Mouse (Mus musculus): ENCODE results near the gene Ptger4. TPM values are rescaled to one million over a fixed set of nuclear protein-coding genes. Genes with fewer than 3 reads are reported as not detected.

Gene Ptger4
- total RNA-seq (2021) = 1 to 10 TPM; 2.4 to 4.3 TPM

DNA sequence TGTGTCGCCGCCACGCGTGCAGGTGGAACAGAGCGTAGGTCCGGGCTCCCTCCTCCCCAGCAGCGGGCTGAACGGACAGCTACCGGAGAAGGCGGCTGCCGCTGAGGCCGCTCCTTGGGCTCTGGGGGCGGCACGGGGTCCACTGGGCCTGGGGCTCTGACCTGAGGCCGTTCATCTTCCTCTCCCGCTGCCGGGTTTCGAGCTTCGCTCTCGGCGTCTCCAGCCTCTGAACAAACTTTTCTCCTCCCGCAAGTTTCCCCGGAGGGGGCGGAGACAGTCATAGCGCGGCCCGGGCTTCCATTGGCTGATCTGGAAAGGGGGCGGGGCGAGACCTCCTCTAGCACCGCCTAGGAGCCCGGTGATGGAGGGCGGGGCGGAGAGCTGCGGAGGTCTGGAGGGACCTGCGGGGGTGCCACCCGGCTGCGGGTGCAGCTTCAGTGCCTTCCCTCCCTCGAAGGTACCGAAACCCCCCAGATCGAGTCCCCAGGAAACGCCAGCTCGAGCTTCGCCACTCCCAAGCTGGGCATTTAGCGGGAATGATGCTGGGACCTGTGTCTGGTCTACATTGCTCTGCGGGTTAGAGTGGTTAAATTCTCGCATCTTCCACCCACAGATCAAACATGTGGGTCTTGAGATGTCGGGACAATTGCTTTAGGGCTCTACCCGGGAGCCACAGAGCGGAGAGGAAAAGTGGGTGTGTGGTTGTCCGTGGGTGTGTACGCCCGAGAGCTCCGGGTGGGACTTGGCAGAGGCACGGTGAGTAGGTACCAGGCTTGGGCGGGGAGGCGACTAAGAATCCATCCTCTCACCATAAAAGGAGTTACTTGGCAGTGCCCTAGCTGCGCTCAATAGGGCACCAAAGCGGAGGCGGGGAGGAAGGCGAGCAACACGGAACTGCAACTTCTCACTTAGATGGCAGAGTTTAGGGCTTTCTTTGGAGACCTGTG is at the start of gene Ptger4:
Ptger4 (minus strand) TSS at position 229 of the 947 bp plus-strand sequence.
- peak; percentile 92 to 95 for DNase-seq
- intact Hi-C loops (cut with DNase I) = loop anchor here (5.0 to 10.0 kb wide), 2 partner anchors 83 to 161 kb away; no protein-coding TSS in a partner anchor

DNA sequence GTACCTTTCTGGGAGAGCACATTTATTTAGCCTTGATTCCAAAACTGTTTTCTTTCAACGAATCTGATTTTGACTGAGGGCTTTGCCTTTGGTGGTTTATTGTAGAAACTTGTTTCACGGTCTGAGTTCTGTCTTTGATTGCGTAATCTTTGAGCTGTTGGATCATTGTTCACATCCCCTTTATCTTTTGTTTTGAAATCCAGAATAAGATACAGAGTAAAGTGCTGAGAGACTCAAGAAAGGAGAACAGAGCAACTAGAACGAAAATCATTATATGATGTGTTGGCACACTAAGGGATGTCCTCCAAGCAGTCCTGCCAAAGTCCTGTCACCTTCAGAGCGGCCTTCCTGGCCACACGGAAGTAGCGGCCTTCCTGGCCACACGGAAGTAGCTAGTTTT is 44.4 kb upstream of the Ptger4 start:
- DNase-seq = no peak
- intact Hi-C loops (cut with DNase I) = no loop called here

DNA sequence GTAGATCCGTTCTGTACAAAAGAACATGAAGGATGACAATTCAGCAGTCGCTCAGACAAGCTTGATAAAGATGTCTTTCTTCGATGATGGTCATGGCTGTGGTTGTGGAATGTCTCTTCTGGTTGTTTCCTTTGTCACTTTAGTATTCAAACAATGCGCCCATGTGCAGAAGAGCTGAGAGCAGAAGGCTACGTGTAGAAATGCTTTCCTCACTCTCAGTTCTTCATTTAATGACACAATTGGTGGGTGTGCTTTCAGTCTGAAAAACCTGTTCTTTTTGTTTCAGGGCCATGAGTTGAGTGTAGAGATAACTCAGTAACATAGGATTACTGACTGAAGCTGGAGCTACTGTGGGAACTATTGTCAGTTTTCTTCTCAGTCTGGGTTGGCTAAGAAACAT is 43.1 kb upstream of the Ptger4 start:
- intact Hi-C loops (cut with DNase I) = no loop called here

DNA sequence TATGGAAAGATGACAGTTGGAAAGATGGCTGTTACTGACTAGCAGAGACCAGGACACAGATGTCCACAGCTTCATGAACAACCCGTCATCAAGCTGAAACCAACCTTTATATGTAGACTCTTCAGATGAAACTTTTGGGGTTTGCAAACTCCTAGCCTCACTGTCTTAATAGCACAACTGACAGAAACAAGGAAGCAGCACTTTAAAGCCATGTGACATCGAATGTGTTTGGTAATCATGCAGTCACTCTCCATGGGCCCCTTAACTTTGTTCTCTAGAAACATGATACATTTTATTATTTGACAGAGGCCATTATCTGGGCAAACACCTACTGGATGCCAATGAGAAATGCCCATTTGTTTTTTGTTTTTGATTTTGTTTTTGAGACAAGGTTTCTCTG is 37.3 kb upstream of the Ptger4 start:
- intact Hi-C loops (cut with DNase I) = loop anchor here (5.0 kb wide), 1 partner anchor 46 kb away; no protein-coding TSS in a partner anchor
- no peak for DNase-seq

More for the DNA sequence above, 43.1 kb upstream of the Ptger4 start:
- no peak for DNase-seq

DNA sequence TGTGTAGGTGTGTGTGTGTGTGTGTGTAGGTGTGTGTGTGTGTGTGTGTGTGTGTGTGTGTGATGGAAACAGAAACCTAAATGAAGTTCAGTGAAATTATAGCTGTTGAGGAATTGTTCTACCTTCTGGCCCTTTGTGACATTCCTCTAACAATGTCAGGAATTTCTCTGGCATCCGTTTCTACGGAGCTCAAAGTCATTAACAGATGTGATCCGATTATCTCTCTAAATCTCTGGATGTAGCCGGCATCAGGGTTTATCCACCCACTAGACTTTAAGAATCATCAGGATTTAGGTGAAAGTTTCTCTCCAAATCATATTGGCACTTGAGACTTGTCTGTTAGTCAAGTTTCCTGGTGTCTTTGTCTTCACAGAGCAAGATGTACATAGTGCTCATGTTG is 35.8 kb upstream of the Ptger4 start:
- intact Hi-C loops (cut with DNase I) = loop anchor here (5.0 kb wide), 1 partner anchor 47 kb away; no protein-coding TSS in a partner anchor
- no peak for DNase-seq

DNA sequence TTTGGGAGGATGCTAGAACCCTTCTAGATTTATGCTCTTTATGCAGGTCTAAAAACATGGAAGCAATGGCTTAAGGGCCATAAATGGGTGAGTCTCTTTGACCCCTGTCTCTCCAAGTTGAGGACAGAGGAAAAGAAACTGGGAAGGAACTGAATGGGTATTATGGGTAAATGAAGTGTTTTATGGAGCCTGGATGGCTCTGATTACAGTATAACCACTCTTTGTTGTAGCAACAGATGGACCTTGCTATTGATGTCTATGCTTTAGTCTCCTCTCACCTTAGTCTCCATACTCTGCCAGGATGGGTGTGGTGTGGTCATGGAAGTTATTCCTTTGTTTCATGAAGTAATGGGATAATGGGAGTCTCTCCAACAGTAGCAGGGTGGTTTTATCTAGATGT is 34.5 kb upstream of the Ptger4 start:
- no peak for DNase-seq
- intact Hi-C loops (cut with DNase I) = no loop called here

DNA sequence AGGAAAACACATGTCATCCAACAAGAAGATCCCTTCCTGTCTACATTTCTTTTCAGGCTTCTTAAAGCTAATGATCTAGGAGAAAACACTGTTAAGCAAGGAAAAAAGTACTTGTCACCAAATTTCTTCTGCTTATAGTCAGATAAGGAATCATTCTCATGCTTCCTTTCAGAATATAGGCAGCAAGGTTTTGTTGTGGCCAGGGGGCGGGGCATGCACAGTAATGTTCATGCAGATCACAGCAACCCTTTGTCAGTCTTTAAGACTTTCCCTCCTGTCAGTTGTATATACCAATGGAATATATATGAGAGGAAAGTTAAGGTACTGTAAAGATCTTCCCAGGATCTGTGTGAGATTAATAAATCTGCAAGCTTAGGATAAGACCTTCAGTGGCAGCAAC is 30.0 kb upstream of the Ptger4 start:
- intact Hi-C loops (cut with DNase I) = no loop called here
- no peak for DNase-seq

DNA sequence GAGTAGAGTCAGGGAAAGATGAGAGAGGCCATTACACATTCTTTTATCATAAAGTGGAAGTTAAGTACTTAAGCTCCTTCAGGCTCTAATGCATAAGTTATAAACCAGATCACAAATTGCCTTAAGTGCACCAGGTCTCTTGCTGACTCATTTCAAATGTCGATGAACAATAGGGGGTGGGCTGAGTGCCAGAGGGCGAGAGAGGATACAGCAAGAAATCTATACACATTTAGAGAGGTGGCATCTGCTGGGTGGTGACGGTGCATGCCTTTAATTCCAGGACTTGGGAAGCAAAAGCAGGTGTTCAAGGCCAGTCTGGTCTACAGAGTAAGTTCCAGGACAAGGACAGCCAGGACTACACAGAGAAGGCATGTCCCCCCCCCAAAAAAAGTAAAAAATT is 22.1 kb upstream of the Ptger4 start:
- no peak for DNase-seq
- intact Hi-C loops (cut with DNase I) = no loop called here

DNA sequence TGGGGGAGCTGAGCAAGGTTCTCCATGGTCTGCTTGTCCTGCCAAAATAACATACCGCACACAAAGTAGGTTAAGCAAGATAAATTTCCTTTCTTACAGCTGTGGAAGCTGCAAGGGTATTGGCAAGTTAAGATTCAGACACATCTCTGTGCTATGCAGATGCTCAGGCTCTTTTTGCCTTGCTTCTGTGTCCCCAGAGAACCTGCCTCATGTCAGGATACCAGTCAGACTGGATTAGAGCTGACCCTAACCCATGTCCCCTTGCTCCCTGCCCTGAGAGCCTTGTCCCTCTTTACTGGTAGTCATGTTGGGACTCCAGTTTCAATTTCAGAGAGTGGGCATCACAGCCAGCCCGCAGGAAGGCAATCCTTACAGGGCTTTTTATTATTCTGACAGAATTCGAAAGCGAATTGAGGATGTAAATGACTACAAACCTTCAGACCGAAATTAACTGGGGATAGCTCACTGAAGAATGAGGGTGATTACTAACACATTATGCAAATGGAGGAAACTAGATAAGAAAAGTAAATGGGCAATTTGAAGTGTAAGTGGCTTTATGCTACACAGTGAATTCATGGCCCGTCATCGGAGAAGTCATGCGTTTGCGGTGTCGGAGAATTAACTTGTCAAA is 19.0 kb upstream of the Ptger4 start:
- intact Hi-C loops (cut with DNase I) = no loop called here
- no peak for DNase-seq

DNA sequence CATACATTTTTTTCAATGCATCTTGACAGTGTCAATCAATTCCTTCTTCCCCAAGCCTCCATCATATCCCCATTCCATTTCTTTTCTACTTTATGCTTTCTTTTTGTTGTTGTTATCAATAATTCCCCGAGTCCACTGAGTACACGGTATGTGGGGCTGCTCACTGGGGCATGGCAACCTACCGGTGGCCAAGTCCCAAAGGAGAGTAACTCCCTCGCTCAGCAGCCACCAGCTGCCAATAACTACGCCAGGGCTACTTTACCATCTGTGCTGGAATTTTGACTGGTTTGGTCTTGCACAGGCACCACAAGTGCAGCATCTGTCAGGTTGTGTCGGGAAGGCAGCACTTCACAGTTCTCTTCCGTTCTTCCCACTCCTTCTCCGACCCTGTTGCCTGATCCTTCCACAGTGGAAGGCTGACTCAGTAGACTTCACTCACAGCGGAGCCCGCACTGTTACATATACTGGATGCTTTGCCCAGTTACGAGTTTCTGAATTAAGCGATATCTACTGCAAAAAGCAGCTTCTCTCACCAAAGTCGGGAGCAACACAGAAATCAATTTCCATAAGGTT is 18.2 kb upstream of the Ptger4 start:
- intact Hi-C loops (cut with DNase I) = no loop called here
- DNase-seq = no peak

DNA sequence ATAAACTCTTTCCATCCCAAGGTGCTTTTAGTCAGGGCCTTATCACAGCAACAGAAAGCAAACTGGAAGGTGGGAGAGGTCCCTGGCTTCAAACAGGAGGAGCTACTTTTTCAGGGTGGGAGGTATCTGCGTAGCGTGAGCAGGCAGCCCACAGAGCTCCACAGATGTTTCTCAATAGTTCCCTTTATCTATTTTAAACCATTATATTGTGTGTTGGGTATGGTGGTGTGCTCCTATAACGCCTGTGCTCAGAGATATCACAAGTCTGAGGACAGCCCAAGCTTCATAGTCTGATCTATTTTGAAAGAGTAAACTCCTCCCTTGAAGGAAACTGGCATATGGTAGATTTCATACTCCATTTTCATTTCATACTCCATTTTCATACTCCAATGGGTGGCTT is 17.0 kb upstream of the Ptger4 start:
- intact Hi-C loops (cut with DNase I) = no loop called here
- DNase-seq = no peak

DNA sequence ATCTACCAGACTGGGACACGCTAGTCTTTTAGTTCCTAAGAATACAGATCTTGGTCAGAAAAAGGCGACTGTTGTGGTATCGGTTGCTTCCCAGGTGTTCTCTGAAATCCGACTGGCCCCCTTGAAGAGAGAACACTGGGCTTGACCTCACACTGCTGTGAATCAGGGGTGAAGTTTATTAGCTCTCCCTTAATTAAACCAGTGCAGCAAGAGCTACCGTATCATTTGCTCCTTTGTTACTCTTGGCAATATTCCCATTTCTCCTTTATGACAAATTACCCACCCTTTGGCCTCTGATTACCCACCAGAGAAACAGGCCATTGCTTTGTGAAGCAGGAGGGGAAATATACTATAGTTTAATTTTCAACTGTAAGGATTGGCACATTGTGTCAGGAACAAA is 16.2 kb upstream of the Ptger4 start:
- no peak for DNase-seq
- intact Hi-C loops (cut with DNase I) = no loop called here

DNA sequence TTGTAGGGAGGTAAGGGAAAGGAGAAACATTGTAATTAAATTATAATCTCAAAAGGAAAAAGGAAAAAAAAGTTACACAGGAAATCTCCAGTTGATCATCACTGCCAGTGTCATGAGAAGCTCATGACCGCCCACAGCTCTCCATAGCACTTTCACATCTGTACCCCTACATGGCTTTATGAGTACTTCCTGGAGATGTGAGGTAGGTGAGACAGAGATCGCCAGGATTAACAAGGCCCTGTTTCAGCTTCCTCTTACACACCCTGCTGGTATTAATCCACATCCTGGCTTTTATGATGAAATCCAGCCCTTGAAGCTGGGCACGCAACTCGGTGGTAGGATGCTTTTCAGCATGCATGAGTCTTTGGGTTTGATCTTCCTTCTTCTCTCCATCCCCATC is 6.2 kb upstream of the Ptger4 start:
- intact Hi-C loops (cut with DNase I) = no loop called here
- DNase-seq = no peak

DNA sequence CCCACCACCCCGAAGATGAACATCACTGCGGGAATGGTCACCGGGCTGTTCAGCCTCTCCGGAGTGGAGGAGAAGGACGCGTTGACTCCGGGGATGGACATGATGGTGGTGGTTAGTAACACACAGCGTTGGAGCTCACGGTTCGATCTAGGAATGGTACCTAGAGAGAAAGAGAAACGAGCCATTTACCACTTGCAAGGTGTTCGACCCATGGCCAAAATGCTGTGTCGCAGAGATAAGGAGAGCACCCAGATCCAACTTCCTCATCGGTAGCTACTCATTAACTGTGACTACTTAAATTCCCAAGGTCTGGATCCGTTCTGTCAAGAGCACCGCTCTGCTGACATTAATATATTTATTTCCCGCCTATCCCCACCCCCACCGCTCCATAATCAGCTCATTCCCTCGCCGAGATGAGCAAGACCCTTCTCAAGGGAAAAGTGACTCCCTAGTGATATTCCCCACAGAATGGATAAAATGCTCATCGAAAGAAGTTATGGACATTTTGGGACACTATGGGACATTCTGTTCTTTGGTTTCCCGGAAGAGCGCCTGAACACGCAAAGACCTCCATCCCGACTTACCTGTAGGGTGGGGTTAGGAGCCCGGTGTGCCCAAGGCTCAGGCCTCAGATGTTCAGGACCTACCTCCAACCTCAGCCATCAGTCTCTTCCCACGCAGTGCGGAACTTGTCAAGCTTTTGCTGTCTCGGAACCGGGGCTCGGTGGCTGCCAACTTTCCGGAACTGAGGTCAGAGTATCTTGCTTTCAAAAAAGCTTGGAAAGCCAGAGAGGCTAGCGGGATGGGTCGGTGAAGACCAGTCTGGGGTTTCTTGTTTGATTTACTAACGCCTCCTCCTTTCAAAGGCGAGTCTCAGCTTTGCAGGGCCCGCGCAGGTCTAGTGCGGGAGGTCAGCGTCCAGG is 690 bp downstream of the Ptger4 start:
- intact Hi-C loops (cut with DNase I) = loop anchor here (5.0 to 10.0 kb wide), 2 partner anchors 84 to 162 kb away; no protein-coding TSS in a partner anchor

DNA sequence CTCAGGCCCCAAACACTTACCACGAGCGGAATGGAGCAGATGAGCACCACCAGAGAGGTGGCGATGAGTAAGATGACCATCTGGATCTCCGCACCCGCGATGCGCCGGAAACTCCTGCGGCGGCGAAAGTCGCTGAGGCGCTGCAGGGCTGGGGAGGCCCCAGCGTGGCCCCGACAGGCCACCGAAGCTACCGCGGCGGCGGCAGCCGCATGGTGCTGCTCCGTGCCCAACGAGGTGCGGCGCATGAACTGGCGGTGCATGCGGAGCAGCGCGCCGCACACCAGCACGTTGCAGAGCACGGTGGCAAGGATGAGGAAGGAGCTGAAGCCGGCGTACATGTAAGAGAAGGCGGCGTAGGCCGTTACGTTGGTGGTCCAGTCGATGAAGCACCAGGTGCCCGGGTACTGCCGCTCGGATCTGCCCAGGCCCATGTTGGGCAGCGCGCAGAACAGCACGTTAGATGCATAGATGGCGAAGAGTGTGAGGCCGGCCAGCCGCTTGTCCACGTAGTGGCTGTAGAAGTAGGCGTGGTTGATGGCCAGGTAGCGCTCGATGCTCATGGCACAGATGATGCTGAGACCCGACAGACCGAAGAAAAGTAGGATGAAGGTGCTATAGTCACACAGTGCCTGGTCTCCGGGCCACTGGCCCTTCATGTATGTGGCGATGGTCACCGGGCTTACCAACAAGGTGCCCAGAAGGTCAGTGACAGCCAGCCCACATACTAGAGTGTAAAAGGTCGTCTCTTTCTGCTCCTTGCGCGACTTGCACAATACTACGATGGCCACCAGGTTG is 1.5 kb downstream of the Ptger4 start:
- peak; percentile 42 to 52 for DNase-seq
- intact Hi-C loops (cut with DNase I) = loop anchor here (5.0 to 10.0 kb wide), 2 partner anchors 85 to 162 kb away; no protein-coding TSS in a partner anchor

More for the DNA sequence above, 690 bp downstream of the Ptger4 start:
- DNase-seq = peak in 1 of 2 experiments; percentile 39

DNA sequence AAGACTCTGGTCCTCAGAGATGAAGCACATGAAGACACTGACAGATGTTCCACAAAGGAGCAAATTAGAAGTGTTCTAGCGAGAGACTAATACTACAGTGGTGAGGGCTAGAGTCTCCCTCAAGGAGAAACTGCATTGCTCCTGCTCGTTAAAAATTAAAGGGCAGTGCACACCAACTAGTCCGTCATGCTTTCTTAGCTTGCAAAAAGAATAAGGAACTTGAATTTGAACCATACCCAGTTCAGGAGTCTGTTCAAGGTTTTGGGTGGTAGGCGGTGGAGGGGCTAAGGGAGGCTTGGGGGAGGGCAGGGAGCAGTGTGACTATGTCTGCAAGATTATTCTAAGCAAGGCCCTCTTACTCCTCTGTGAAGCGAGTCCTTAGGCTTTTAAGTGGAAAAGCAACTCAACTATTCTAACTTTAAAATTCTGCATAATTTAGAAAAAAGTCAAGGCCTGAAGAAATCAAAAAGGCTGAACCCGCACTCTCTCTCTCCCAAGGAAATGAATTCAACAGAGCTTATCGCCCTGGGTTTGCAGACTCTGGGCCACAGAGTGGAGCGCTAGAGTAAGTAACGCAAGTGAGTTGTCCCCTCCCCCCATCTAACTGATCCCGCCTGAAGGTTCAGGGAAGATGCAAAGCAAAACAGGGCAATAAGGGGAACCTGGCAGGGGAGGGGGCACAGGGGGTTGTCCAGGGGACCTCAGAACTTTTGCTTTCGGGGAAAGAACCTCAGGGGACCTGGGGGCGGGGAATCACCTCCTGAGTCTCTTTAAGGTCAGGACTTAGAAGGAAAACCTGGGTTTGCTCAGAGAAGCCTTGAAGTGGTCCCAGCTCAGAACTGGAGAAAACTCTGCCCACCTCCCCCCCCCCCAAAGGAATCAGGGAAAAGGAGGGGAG is 2.4 kb downstream of the Ptger4 start:
- DNase-seq = peak; percentile 36 to 55
- intact Hi-C loops (cut with DNase I) = loop anchor here (5.0 to 10.0 kb wide), 2 partner anchors 86 to 163 kb away; no protein-coding TSS in a partner anchor

DNA sequence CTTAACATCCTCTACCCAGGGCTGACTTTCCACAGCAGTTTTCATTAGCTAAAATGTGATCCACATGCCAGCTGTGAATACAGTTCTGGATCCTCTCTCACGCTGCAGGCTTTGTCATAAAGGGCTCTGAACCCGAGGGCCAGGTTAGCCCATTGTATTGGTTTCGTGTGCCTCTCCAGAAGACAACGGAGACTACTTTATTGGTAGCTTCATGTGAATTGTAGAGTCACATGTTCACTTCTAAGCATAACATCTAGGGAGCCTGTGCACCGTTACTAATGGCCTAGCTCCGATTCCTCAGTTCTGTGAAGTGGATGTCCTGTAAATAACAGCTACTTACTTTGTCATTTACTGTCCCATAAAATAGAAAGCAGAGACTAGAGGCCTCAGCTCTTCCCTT is 3.6 kb downstream of the Ptger4 start:
- intact Hi-C loops (cut with DNase I) = loop anchor here (5.0 to 10.0 kb wide), 2 partner anchors 87 to 164 kb away; no protein-coding TSS in a partner anchor
- no peak for DNase-seq

DNA sequence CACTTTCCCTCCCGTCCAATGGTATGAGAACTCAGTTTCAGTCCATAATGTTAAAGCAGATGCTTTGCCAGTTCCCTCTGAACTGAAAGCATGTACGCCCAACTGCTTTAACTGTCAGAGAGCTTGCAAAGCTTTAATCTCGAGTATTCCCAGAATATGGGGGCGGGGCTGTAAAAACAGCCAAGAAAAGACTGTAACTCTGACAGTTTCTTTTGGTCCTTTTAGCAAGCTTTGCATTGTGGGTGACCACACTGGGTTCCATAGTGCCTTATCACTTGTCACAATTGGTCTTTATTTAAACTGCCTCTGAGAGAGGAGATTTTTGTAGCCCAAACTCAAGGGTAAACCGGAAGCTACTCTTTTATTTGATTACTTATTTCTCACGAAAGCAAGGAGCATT is 4.1 kb downstream of the Ptger4 start:
- intact Hi-C loops (cut with DNase I) = loop anchor here (5.0 to 10.0 kb wide), 3 partner anchors 87 to 1385 kb away; no protein-coding TSS in a partner anchor
- no peak for DNase-seq

Measured in heart, postnatal 36 days (tissue).